Mouse (Mus musculus) 3134 (cell line): Measurements from ENCODE around the gene Emg1.
"Not testable (repeated sequence)": the region's sequence is repeated elsewhere in the genome, so short reads cannot be mapped to it uniquely, and the experiment has no call there.

ENCODE experiments used
- DNase-seq: peaks from one replicate; pipeline ENCODE4 v3.0.0-alpha.2; 2011; ENCODE audit warnings: low spot score; ENCODE audit not compliant: insufficient read length; ENCODE audit errors: extremely low read depth

Gene Emg1

DNA sequence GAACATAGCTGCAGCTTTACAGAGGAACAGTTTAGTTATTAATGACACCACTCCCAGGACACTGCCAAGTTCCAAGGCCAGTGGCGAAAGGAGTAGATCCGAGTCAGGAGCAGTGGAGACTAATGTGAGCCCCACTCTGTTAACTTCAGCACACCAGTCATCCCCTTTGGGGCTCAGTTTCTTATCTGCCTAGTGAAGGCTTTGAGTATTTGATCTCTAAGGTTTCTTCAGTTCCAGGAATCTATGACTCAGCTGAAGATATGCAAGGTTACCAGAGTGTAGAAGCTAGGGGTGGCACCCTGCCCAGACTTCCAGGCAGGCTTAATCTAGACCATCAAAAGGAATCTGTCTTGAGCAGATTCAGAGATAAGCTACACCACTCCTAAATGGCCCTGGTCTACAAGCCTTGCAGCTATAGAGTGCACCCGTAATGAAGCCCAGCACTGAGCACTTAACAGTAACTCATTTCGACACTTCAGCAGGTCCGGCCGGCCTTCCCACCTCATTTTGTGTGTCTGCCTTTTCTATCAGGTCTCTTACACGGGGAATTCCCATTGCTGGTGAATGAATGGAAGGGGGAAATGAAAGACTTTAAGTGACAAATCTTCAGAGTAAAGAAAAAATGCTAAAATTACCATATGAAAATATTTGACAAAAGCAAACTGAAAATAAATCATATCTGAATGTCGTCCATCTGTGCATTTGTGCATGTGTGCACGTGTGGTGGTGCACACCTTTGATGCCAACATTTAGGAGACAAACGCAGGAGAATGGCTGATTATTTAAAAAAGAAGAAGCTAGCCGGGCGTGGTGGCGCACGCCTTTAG lies 28.2 kb downstream of the Emg1 start:
- peak; percentile 36 for DNase-seq

DNA sequence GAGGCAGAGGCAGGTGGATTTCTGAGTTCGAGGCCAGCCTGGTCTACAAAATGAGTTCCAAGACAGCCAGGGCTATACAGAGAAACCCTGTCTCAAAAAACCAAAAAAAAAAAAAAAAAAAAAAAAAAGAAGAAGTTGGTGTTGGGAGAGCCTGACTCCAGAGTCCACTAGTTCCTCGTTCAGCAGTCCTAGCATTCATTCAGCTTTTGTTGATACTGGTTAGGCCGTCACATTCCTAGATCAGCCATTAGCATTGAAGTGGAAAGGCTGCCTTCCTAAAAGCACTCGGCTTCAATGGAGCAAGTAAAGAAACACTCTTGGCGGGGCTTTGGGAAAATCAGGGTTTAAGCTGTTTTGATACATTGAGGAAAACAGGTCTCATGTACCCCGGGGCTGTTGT lies 29.7 kb downstream of the Emg1 start:
- DNase-seq, result not testable (repeated sequence)

DNA sequence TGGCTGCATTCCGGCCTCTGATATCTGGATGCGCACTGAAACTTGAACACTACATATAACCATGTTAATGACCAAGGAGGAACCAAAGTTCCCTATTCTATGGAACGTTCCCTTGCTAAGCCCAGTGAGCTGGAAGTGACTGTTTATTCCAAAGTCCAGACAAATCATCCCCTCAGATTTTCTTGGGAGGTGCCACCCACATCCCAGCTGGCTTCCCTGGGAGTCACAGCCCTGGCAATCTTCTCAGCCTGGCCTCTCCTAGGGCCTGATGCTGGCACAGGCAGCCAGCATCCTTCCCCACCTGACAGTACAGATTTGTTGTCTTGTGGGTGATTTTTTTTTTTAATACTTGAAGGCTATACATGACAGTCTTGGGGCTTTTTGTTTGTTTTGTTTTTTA lies 32.5 kb downstream of the Emg1 start:
- DNase-seq, result no peak

DNA sequence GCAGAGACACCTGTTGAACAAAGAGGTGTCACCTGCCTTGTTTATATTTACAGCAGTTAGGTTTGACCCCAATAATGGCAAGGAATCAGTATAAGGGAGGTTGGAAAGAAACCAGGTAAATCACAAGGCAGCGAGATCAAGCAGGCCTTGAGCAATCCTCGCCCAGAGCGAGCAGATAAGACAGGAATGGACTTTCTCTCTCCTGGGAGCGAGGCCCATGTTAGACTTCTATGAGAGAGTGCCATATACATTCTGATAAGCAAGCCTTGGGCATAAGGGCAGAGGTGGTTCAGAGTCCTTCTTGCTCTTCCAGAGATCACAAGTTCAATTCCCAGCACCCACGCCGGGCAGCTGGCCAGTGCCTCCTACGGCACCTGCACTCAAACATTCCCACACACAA lies 33.2 kb downstream of the Emg1 start:
- DNase-seq, result no peak

DNA sequence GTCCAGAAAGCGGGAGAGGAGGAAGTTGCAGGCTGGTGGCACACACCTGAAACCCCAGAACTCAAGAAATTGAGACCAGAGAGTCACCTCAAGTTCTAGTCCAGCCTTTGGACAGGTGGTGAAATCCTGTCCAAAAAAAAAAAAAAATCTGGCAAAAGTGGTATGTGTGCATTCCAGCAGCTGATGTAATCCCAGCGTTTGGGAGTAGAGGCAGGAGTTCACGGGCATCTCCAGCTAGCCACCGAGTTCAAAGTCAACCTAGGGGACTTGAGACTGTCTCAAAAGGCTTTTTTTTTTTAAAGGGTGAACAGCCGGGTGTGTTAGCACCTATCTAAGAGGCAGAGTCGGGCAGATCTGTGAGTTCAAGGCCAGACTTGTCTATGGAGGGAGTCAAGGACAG lies 35.8 kb downstream of the Emg1 start:
- DNase-seq, result no peak

DNA sequence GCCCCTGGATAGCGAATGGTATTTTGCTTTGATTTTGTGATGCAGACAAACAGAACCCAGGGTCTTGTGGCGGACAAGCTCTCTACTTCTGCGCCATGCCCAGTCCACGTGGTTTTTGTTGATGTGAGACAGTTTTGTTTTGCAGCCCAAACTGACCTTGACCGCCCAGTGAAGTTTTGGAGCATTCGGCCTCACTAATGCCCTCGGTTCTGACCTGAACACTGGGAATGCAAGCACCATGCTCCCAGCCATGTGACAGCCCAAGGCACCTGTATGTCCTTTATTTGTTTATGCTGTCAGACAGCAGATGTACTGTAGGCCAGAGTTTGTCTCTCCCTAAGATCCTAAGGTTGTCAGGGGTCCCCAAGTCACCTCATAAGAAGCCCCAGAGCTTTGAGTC lies 37.4 kb downstream of the Emg1 start:
- DNase-seq, result no peak

DNA sequence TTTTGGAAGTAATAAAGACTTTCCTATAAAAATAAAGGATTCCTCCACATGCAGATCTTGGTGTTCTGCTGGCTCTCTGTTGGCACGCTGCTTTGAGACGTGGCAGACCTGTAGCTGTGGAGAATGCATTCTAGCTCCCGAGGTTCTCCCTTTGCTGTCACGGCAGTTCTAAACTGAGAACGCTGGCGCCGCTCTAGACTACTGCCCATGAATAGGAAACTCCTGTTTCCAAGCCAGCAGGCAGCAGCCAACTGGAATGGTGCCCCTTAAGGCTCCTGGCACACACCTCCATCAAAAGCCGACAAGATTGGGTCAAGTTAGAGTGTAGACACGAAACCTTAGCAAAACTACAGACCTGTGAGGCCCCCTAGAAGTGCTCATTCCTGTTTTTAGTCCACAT lies 38.4 kb downstream of the Emg1 start:
- no peak for DNase-seq

DNA sequence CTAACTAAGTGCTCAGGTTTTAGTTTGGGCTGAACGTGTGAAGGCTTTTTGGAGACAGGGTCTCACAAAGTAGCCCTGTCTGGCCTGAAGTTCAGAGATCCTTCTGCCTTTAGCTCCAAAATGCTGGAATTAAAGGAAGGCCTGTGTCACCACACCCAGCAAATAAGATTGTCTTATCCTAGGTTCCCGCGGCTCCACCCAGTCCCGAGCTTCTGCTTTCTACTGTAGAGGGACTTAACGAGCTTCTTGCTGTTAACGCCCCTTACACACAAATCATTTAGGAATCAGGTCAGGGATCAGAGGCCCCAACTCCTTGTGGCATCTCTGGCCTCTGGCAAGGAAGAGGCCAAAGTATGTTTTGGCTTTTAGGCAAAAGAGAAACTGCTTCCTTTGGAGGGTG lies 39.9 kb downstream of the Emg1 start:
- no peak for DNase-seq

DNA sequence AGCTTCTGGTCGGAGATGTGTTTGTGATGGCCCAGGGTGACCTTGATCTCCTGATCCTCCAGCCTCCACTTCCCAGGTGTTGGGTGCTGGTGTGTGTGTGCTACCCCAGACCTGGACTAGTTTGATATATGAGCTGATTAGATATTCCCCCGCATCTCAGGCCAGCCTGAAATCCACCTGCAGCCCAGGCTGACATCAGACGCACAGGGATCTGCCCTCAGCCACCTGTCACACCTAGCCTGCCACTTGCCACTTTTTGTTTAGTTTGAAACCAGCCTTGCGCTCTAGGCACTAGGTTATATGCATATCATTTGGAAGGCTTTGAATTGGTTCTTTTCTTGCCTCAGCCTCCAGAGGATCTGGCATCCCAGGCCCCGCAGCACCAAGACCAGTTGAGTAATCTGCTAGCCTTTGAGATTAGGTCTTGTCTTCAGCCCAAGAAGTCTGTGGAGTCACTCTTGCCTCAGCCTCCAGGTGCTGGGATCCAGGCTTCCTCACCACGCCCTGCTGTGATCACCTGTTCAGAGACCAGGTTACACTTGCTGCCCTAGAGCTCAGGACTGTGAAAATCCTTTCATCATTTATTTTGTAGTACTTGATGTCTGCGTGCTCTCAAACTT lies 41.6 kb downstream of the Emg1 start:
- no peak for DNase-seq

DNA sequence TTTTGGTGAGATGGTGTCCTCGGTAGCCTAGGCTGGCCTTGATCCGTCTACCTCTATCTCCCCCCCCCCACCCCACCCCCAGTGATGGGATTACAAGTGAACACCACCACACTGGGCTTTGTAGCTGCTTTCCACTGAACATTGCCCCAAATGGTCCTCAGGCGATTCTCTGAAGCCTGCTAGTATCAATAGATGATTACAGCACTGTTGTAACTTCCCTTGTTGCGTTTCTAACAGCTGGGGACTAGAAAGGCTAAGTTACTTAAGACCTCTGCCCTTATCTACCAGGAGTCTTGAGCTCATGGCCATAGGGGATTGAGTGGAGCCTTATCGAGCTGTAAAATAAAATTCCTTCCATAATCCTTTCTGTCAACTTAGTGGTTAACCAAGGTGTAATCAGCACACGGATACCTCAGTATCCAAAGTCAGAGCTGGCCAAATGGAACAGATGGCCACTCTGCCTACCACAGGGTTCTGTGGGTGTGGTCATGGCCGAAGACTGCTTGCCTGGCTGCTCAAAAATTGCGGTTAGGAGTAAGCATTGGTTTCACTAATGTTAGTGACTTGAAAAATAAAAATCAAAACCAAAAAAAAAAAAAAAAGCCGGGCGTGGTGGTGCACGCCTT lies 42.6 kb downstream of the Emg1 start:
- DNase-seq, result no peak

DNA sequence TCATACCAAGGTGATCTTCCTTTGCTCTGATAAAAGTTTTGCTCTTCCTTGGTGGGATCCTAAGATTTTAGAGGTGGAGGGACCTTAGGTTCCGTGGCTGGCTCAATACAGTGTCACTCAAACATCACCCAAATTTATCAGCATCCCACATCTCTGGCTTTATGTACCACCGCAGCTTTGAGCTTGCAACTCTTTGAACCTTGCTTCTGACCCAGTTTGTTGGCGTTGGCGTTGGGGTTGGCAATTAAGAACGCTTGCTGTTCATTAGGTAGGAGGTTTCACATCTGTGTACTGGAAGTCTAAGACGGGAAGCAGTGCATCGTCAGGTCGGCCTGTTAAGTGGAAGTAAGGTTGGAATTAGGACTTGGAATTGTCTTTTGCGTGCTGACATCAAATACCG lies 47.0 kb downstream of the Emg1 start:
- DNase-seq, result no peak

DNA sequence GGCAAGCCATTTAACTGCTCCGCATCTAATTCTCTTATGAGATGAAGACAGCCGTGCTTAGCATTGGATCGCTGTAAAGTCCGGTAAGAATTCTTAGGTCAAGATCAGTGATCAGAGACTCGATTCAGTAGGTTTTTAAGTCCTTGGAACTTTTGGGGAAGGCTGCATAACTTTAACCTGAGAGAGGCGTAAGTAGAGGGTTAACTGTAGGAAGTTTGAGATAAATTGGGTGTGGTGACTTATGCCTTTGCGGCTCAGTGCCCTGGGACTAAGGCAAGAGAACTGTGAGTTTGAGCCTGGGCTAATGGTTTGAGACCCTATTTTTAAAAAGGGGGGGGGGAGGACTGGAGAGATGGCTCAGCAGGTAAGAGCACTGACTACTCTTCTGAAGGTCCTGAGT lies 47.7 kb downstream of the Emg1 start:
- DNase-seq, result no peak

DNA sequence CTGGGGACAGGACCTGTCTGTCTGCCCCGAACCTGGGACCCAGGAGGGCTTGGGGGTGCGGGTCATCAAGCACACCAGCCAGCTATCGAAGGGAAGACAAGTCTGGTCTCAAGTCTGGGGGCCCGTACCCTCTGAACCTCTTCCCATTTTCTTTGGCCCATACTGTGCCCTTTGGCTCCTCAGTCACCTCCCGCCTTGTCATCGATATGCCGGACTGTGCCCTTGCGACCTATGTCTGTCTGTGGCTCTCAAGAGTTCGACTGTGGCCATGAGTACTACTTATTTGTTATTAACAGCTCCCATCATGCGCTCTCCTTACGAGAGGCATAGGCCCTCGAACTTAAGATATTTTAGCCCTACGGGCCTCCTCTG lies 48.6 kb downstream of the Emg1 start:
- DNase-seq, result no peak

DNA sequence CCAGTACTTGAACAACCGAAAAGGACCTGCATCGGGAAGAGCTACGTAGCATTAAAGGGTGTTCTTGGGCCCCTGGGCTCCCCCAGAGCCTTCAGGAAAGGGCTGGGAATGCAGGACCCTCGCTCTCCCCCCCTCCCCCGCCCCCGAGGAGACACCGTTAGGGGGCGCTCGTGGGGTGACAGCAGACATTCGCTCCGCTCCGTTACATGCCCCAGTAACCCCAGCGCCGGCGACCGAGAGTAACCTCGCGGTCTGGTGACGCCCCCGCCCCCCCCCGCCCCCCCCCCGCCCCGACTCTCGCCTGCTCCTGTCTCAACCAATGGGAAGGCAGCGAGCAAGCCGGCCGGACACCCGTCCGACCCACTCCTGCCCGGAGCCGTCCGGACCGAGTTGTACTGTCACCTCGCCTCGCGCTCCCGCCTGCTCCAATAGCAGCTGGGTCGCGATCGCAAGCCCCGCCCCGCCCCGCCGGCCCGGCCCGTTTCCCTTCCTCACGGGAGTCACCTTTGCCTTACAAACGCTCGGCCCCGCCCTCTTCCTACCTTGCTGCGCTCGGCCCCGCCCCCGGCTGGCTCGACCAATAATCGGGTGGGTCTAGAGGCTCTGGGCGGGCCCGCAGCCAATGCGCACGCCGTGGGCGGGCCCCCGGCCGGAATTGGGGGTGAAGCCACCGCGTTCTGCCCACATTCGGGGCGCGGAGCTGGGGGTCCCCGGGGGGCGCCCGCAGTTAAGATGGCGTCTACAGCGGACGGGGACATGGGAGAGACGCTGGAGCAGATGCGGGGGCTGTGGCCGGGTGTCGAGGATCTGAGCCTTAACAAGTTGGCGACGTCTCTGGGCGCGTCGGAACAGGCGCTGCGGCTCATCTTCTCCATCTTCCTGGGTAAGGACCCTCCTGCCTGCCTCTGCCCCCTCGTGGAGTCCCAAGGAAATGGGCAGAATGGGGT lies 49.2 kb downstream of the Emg1 start, which contains the start of gene Lpcat3:
TSS of gene Lpcat3 (plus strand) at position 551 of the 947 bp plus-strand sequence.
- peak; percentile 99 for DNase-seq

DNA sequence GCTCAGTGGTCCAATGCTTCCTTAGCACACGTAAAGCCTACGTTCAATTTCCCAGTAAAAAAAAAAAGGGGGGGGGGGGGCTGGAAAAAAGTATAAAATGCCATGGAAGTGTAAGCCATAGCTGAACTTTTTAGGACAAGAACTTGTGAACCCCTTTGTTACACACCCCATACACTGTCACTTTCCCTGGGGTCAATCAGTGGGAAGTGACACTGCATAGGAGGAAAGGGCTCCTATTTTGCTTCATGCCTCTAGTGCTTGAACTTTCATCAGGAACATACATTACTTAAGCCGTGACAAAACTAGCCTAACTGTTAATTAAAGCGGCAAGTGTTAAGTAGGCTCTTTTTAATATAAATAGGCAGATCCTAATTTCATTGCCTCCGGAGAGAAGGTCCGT lies 50.0 kb downstream of the Emg1 start:
- DNase-seq, result no peak

DNA sequence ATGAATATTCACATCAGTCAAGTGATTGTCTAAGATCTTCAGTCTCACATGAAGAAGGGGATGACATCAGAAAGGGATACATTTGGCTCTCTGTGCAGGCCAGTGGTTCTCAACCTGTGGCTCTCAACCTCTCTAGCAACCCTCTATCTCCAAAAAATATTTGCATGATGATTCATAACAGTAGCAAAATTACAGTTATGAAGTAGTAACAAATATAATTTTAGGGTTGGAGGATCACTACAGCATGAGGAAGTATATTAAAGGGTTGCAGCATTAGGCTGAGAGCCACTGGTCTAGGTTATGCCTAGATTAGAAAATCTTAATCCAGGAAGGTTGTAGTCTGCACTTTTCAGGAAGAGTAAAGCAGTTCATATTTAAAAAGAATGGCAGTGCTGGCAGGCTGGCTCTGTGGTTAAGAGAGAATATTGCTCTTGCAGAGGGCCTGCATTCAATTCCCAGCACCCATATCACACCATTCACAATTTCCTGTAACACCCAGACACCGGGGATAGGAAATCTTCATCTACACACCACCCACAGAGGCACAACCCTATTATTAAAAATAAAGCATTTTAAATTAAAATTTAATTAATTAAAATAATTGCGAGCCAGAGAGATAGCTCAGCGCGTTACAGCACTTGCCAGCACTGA lies 50.7 kb downstream of the Emg1 start:
- no peak for DNase-seq

DNA sequence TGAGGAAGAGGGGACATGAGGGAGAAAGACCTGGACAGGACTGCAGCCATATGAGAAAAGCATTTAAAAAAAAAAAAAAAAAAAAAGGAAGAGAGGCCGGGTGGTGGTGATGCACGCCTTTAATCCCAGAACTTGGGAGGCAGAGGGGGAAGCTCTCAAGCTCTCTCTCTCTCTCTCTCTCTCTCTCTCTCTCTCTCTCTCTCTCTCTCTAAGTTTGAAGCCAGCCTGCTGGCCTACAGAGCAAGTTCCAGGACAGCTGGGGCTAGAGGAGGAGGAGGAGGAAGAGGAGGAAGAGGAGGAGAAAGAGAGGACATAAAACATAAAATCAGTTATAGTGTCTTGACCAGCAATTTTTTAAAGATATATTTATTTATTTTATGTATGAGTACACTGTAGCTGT lies 53.9 kb downstream of the Emg1 start:
- DNase-seq, result no peak

DNA sequence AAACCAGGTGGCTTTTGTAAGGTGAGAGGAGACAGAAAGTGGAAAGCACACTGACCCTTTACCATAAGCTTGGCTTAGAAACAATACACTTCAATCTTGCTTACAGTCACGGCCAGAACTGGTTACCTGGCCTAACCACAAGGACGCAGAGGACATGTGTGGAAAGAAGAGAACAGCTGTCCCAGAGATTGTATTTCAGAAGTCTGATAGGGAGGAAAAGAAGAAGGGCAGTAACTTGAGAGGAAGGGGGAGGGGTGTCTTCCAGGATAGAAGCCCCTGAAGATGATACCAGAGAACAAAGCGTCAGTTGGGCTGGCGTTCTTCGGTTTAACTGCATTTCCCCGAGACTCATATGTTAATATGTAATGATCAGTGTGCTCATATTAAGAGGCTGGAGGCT lies 56.1 kb downstream of the Emg1 start:
- no peak for DNase-seq
